Mouse (Mus musculus) ovary, postnatal 10 days (tissue): ENCODE data around the gene Zfp282.
A peak's percentile ranks its signal among the peaks of the same experiment; 100 is the strongest.
"Not testable (repeated sequence)": the region's sequence is repeated elsewhere in the genome, so short reads cannot be mapped to it uniquely, and the experiment has no call there.

ENCODE experiments used
- DNase-seq: peaks from one replicate; pipeline ENCODE4 v3.0.0; 2022; ENCODE audit warnings: low spot score

The Zfp282 gene

DNA sequence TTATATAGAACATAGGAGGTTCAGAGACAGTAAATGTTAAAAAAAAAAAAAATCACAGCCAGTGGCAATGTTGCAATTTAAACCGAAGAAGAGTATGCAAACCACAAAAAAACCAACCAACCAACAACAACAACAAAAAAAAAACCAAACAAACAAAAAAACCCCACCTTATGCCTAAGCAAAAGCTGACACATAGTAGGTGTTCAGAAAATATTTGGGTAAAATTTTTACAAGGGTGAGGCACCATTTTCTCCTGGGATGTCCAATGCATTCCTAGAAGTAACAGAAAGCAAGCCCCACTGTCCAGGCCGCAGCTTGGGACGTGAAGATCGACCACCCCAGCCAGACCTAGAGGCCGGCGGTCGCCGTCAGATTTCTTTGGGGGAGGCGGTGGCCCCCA, at the start of gene Zfp282:
TSS of gene Zfp282 (plus strand) at position 147 of the 400 bp plus-strand sequence.
- DNase-seq = no peak

DNA sequence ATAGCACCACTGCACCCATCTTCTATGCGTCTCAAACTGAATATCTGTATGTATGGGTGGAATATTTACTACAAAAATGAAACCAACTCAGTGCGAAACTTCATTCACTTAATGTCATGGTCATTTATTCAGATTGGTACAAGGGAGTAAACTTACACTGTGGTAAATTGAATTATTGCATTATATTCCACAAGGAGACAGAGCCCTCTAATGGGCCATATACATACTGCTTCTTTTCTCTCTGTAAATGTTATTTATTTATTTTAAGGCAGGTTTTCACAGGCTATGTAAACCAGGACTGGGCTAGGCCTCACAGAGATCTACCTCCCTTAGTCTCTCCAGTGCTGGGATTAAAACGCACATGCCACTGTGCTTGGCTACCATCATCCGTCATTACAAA, 49.5 kb upstream of the Zfp282 start:
- DNase-seq = no peak

DNA sequence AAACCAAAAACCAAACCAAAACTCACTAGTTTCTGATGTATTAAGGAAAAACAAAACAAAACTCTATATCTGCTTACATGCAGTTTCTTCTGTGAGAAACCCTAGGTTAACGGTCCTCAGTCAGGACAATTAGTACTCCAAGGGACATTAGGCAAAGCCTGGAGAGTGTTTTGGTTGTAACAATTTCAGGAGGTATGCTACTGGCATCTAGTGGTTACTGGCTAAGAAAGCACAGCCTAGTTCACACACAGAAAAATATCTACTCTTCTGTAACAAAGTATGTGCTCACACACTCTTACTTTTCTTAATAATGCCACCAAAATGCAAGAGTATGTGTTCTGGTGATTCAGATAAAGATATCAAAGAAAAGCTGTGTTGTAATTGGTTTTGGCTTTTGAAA, 48.1 kb upstream of the Zfp282 start:
- DNase-seq = no peak

DNA sequence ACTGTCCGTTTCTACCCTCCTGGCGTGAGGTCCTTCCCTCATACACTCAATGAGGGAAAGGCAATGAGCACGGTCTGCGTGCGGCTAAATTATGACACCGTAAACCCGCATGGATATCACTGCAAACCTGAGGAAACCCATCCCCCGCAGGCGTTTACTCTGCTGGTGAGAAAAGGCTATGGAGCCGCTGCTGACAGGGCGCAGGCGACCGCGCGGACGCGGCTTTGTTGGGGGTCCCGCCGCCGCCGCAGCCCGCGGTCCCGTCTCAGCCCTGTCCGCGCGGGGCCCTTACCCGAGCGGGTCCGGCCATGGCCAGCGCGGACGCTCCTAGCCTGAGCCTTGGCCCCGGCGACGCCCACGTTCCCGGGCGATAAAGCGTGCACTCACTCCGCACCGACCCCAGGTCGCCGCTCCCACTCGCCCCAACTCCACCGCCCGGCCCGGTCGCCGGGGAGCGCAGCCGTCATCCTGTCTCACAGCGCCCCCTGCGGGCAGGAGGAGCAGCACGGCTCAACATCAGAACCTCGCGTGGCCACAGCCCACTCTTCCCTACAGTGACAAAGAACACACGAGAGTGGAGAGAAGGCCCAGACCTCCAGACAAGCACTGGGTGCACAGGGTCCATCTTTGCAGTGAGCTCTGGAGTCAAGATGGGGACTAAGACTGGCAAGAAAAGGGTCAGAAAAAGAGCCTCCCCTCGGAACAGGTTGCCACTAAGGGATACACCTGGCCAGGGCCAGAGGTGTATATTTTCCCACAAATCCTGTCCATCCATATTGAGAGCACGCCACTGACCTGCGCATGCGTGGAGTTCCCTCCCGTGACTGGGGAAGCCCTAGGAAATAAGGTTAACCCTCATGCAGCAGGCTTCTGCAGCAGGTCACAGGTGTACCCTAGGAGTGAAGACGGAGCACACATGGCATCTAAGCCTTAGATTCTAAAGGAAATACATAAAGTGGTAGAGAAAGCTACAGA, 46.6 kb upstream of the Zfp282 start, which contains the start of gene Zfp786:
TSS of gene Zfp786 (minus strand) at position 764 of the 975 bp plus-strand sequence.
- DNase-seq = peak; percentile 83

DNA sequence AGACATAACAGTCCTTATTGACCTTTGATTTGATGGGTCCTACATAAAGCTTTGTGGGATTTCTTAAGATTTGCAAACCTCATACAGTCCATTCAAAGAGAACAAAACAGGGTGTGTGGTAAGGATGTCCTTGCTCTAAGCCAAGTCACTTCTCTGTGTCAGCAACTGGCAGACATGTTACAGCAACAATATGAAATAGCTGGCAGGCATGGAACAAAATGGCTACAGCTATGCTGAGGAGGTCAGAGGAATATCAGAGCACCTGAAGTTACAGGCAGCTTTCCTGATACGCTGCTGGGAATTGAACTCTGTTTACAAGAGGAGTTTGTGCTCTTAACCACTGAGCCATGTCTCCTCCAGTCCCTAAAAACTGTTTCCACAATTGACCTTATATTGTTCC, 44.8 kb upstream of the Zfp282 start:
- no peak for DNase-seq

DNA sequence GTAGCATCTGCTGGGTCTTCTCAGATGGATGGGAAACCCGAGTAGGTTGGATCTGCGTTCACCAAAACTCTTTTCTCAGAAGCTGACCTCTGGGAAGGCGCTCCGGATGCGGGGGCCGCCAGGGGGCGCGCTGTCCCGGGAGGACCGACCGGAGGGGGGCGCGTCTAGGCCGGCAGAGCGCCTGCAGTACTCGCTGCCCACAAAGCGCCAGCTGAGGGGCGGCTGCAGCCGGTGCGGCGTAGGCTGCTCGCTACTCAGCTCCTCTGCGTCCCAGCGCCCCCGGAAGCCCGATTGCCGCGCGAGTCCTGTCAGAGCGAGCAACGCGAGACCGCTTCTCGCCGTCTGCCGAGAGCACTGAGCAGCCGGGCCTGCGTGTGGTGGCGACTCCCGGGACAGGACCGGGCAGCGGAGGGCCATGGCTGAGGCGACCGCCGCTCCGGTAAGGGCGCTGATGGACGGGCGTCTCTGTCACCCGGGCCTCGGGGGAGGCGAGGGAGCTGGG, 41.5 kb upstream of the Zfp282 start, which contains the start of gene Zfp398:
TSS of gene Zfp398 (plus strand) at position 180 of the 502 bp plus-strand sequence.
- DNase-seq = peak; percentile 96

DNA sequence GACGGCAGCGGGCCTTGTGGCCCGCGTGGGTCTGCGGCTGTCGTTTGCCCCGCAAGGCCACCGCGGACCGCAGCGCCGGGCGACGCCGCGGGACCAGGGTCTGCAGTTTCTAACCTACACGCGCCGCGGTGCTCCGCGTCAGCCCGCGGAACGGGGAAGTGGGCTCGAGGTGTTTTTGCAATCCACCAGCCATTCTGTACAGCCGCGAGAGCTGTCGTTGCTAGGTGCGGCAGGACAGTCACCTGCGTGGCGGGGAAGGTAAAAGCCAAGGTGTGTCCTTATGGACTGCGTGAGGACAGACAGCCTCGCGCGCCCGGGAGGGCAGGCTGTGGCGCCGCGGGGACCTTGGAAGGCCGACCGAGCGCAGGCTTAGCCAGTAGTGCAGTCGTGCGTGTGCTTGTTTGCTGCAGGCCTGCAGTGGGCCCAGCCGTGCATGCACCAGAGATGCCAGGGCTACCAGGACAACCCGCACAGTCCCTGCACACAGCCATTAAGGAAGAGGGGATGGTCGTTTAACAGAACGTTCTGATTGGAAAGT, 41.0 kb upstream of the Zfp282 start:
- DNase-seq = peak; percentile 33

DNA sequence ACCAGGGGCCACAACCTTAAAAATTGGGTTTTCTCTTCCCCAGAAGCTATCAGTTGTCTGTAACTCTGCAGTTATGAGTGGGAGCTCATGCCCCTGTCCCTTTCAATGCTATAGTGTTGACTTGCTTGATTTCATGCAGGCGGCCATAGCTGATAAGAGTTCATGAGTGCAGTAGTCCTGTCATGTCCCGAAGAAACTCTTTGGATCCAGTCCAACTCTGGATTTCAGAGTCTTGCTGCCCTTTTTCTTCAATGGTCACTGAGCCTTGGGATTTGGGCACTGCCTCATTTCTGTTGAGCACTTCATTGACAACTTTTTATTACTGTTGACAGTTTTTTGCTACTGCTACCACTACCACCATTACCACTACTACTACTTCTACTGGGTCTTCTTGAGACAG, 39.4 kb upstream of the Zfp282 start:
- no peak for DNase-seq

DNA sequence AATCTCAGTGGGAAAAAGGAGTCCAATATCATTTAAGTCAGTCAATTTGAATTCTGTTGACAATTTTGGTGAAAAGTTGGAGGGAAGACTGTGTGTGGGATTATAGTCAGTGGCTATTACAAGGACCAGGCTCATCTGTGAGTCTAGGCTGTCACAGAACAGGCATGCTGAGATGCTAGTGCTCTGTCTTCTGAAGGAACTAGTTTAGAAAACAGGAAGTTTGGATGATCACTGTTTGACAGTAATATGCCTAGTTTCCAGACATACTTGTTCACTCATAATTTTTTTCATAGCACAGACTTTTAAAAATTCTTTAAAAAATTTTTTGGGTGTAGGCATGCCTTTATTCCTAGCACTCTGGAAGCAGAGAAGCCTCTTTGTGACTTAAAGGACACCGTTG, 35.9 kb upstream of the Zfp282 start:
- DNase-seq = no peak

DNA sequence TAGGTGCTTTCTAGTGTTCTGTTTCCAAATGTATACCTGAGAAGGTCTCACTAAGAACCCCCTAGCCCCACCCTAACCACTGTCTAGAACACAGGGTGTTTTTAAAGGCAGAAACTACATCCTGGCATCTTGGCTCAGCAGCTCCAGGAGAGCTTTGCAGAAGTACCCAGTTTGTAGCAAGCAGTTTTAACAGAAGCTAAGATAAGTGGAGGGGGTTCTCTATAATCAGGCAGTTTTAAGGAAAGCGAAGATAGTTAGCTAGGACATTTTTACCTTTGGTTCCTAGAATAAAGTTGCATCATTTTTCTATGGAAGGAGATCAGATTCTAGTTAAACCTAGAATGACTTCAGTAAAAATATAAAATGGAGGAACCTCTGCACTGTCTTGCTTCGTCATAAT, 35.2 kb upstream of the Zfp282 start:
- DNase-seq = no peak

DNA sequence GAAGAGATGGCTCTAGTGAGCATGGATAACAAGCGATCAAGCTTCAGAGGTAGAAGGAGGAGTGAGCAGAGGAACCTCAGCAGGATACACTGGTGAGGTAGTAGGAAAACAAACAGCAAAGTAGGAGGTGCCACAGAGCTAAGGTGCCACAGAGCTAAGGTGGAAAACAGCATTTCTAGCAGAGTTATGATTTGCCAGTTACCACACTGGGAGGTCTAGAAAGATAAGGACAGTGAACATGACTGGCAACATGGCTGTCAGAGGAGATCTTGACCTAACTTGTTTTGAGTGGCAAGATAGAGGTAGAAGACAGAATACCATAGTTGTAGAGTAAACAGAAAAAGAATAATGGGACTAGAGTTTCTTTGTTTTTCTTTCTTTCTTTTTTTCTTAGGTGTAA, 34.7 kb upstream of the Zfp282 start:
- no peak for DNase-seq

DNA sequence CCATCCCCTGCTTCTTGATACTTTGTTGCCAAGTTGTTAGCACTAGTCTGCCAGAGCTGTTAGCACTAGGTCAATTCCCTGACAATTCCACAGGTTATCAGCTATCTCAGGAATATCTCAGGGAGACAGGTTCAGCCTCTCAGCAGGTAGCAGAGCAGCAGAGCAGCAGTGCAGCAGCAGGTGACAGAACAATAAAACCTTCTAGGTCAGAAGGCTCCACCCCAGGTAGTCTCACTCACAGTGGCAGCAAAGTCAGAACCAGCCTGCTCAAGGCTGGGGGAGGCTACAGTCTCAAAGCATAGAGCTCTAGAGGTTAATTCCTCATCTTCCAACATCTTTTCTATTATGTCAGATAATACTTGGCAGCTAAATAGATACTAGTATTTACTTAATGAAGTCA, 31.2 kb upstream of the Zfp282 start:
- DNase-seq = no peak

DNA sequence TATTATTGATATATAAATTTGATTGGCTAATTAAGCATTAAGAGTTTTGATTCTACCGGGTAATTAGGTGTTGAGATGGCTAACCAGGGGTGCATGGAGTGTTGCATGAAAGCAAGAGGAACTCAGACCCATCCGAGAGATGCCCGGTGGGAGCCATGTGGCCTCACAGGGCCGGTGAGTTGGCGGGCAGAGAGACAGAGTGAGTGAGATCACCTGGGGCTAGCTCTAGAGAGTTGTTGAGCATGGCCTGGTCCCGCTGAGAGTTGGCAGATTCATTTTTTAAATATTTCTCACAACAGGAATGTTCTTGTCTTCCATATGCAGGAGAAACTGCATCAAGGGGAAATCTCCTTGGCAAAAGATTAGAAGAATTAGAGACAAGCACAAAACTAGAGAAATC, 19.8 kb upstream of the Zfp282 start:
- no peak for DNase-seq

DNA sequence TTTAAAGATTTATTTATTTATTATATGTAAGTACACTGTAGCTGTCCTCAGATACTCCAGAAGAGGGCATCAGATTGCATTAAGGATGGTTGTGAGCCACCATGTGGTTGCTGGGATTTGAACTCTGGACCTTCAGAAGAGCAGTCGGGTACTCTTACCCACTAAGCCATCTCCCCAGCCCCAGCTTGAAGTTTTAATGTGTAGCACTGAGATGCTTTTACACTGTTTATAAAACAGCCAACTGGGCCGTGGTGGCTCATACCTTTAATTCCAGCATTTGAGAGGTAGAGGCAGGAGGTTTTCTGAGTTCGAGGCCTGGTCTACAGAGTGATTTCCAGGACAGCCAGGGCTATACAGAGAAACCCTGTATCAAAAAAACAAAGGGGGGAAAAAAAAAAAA, 19.3 kb upstream of the Zfp282 start:
- not testable (repeated sequence) for DNase-seq

DNA sequence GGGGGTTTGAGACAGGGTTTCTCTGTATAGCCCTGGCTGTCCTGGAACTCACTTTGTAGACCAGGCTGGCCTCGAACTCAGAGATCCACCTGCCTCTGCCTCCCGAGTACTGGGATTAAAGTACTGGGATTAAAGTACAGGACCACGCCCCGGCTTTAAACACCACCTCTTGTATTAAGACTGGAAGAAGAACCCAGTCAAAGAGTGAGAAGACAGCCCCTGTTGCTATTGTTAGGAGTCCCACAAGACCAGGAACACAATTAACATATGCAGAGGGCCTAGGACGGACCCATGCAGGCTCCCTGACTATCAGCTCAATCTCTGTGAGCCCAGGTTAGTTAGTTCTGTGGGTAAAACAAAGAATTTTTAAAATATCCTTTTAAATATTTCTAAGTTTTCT, 4.7 kb upstream of the Zfp282 start:
- DNase-seq = no peak

DNA sequence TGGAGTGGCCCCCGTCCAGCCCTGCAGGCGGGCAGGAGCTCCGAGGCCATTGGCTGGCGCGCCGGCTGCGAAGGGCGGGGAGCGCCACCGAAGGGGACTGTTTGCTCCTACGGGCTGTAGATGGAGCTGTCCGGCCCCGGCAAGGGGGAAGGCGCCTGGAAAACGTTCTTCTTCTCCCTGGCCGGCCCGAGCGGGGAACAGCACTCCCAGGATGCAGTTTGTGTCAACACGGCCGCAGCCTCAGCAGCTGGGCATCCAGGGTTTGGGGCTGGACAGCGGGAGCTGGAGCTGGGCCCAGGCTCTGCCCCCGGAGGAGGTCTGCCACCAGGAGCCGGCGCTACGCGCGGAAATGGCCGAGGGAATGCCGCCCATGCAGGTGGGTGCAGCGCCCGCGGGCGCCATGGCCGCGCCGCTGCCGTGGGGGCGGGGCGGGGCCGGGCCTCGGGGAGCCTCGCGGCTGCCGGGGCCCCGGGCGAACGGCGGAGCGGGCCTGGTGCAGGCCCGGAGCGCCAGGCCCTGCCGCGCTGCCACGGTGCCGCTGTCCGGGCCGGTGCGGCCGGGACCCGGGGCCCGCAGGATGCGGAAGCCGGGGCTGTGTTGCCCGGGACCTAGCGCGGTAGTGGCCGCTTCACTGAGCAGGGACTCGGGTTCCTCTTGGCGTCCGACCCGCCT, 593 bp downstream of the Zfp282 start:
- DNase-seq = peak; percentile 86

DNA sequence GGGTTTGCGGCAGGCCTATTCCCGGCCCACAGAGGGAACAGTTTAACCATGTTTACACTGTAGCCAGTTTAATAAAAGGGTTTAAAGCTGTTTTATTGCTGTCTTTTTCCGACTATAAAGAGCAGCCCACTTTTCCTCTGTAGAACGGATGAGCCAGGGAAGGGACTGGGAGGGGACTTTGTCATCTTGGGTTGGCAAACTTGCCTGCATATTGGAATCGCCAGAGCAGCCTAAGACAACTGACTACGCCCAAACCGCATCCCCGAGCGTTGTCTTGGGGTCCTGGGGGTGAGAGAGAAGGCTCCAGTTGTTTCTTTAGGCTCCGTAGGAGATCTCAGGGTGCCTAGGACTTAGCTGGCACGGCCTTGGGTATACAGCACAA, 1.1 kb downstream of the Zfp282 start:
- no peak for DNase-seq

DNA sequence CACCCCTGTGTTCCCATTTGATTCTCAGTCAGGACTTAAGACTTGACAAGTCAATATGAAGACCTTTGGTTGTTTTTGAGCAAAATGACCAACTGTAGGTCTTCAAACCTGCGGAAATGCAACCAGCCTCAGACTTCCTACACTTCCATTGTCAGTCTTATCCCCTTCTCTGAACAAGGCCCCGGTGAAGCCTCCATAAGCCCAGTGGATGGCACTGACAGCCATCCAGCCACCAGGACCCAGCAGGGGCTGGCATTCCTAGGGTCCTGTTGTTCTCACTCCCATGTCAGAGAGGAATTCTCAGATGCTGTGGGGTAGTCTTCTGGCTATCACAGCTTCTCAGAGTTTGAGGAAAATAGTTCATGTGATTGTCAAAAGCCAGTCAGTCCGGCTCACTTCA, 1.6 kb downstream of the Zfp282 start:
- no peak for DNase-seq

DNA sequence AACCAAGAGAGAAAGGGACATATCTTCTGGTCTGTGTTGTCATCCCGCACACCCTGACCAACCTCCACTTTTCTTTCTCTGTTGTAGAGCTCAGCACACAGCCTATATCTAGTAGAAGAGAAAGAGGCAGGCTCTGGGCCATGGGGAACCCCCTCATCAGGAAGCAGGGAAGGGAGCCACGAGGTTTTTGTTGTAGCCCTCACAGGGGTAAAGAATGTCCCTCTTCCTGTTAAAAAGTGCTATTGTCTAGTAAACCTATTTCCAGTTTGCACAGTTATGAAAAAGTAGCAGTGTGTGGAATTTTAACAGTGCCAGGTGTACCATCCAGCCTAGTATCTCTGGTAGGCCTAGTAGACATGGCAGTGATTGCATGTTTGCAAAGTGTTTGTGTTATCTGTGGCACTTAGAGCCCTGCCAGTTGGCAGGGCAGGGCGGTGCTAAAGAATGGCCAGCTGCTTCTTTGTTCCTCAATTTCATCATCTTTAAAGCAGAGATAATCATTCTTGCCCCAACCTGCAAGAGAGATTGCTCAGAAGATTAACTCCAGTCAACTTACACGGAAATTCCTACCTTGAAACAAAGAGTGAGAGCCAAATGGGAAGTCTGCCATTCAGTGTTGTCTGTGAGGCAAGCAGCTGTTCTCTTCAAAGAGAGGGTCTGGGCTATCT, 2.2 kb downstream of the Zfp282 start:
- no peak for DNase-seq

DNA sequence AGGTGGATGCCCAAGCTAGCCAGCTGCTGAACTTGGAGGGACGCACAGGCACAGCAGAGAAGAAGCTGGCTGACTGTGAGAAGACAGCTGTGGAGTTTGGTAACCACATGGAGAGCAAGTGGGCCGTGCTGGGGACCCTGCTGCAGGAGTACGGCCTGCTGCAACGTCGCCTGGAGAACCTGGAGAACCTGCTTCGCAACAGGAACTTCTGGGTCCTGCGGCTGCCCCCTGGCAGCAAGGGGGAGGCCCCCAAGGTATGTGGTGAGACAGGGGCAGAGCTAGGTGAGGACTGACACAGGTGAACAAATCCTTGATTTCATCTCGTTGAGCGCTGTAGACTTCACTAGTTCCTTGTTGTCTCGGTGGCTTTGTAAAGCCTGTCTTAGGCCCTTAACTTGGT, 3.2 kb downstream of the Zfp282 start:
- no peak for DNase-seq

DNA sequence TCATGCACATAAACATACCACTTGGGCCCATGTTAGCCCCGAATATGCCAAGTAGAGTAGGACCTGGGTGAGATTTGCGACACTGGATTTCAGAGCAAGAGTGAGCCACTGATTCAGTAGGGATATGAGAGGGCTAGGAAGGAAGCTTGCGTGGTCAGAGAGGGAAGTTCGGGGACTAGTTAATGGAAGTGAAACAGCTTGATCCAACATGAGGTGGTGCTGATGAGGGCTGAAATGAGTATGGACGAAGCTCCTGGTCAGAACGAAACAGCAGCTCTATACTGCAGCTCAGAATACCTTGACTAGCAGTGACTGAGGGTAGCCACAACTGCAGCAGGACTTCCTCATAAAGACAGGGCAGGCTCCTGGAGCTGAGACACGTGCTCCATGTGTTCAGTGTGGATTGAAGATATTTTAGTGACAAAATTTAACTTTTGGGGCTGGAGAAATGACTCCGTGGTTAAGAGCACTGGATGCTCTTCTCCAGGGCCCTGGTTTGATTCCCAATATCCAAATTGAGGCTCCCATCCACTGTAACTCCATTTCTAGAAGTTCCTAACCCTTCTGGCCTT, 11.9 kb downstream of the Zfp282 start:
- no peak for DNase-seq

DNA sequence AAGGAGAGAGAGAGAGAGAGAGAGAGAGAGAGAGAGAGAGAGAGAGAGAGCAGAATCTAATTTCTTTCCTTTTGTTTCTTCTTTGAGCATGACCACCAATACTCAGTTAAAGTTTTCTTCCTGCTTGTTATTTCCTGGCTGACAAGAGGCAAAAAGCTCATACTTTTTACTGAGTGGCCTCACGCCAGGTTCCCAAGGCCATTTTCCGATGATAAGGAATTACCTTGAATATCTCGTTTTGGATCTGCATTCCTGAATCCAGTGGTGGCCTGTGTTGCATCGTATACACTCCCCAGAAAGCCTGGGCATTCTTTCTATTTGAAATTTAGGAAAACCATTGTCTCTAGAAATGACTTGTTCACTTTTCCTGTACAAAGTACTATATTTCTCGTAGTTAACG, 22.4 kb downstream of the Zfp282 start:
- no peak for DNase-seq
